Comparison of ENCODE assay signal across 10 mouse cellular contexts in the genomic region with DNA sequence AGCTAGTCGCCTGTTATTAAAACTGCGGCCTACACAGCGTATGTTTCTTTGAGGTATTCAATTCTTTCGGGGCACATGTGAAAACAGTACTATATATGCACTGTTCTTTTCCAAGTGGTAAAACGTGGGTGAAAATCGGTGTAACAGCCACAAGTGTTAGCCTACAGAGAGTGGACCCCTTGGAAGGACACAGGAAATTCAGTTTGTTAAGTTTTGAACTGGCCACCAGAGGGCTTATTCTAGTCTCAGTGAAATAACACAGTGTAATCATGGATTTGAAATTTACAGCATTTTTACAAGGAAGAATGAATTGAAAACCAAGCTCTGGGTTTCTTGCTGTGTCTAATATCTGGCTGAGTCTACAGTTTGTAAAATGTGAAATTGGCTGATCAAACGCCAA.
DNase-seq lines count a peak whose midpoint lies in the region; ATAC-seq and TF ChIP-seq lines count a peak whose summit lies in the region.
"Had no signal": no experiment of that assay in that cellular context is flagged by ENCODE, and none has a peak within 500 bp of the region (broad histone marks: within the 10 kb centered on the region; RNA-seq: fewer than 3 reads in every experiment).

No protein-coding gene starts in this region.

- DNase-seq in intestine, embryonic 14.5 days (ENCODE audit: low spot score): no peak
- DNase-seq in 416B (ENCODE audit: low read depth) (peak; percentile 67), MEL (ENCODE audit: low read depth, low spot score) (no peak), MN1 (ENCODE audit: low spot score) (no peak)
- peak; percentile 66 for DNase-seq in limb, embryonic 14.5 days (ENCODE audit: low spot score)
- no peak for DNase-seq in urinary bladder, postnatal 25 days (ENCODE audit: low spot score)
- DNase-seq: left cerebral cortex, postnatal 4 days had no signal

- H3K9me3 ChIP-seq in intestine, embryonic 14.5 days (ENCODE audit: control insufficient read depth, low read length): no peaks in the 10 kb centered on the region
- H3K9me3 ChIP-seq in intestine, embryonic 15.5 days: no peaks in the 10 kb centered on the region
- no peaks in the 10 kb centered on the region for H3K9me3 ChIP-seq in MEL (replicated peaks; ENCODE audit: insufficient read depth, low read length)
- no peaks in the 10 kb centered on the region for H3K9me3 ChIP-seq in limb, embryonic 14.5 days (ENCODE audit: control insufficient read depth, low read length)
- H3K9me3 ChIP-seq: embryonic facial prominence, embryonic 15.5 days; heart, embryonic 12.5 days had no signal

- no peak overlapping the region for H3K4me2 ChIP-seq in intestine, embryonic 14.5 days (ENCODE audit: low read length)
- no peak overlapping the region for H3K4me2 ChIP-seq in intestine, embryonic 15.5 days (replicated peaks)
- H3K4me2 ChIP-seq in limb, embryonic 14.5 days (replicated peaks; ENCODE audit: low read depth, low read length, severe bottlenecking): no peak overlapping the region
- H3K4me2 ChIP-seq: embryonic facial prominence, embryonic 15.5 days; heart, embryonic 12.5 days had no signal

- H3K27me3 ChIP-seq in intestine, embryonic 14.5 days (replicated peaks; ENCODE audit: control insufficient read depth, insufficient read depth, low read length): no peaks in the 10 kb centered on the region
- no peaks in the 10 kb centered on the region for H3K27me3 ChIP-seq in intestine, embryonic 15.5 days (replicated peaks)
- no peaks in the 10 kb centered on the region for H3K27me3 ChIP-seq in MEL (ENCODE audit: control insufficient read depth in 1 of 2, insufficient read depth in 2 of 2, low read length in 2 of 2)
- no peaks in the 10 kb centered on the region for H3K27me3 ChIP-seq in limb, embryonic 14.5 days (ENCODE audit: control insufficient read depth, insufficient read depth, low read length)
- H3K27me3 ChIP-seq: embryonic facial prominence, embryonic 15.5 days had no signal

- H3K27ac ChIP-seq in intestine, embryonic 14.5 days (ENCODE audit: low read depth): no peak overlapping the region
- no peak overlapping the region for H3K27ac ChIP-seq in intestine, embryonic 15.5 days
- H3K27ac ChIP-seq in MEL (ENCODE audit: control insufficient read depth, low read depth, low read length): no peak overlapping the region
- H3K27ac ChIP-seq in limb, embryonic 14.5 days (replicated peaks; ENCODE audit: low read depth, low read length): no peak overlapping the region
- H3K27ac ChIP-seq: embryonic facial prominence, embryonic 15.5 days had no signal

- no peaks in the 10 kb centered on the region for H3K79me2 ChIP-seq in MEL (ENCODE audit: control insufficient read depth, insufficient read depth, low read length, poor library complexity)

- no peak for TF ChIP-seq EP300 in MEL (IDR thresholded peaks at IDR 0.05; ENCODE audit: low read depth in 1 of 2, low read length in 2 of 2)

- WGBS in intestine, embryonic 14.5 days: 76% methylated on average over 7 of the region's 7 CpGs
- WGBS in intestine, embryonic 15.5 days: 80% methylated on average over 7 of the region's 7 CpGs
- WGBS in limb, embryonic 14.5 days: 66% methylated on average over 7 of the region's 7 CpGs

- no peak overlapping the region for H3K4me3 ChIP-seq in intestine, embryonic 14.5 days (ENCODE audit: low read depth, low read length)
- no peak overlapping the region for H3K4me3 ChIP-seq in intestine, embryonic 15.5 days (replicated peaks)
- H3K4me3 ChIP-seq in MEL (ENCODE audit: control insufficient read depth in 1 of 2, insufficient read depth in 1 of 2, low read depth in 2 of 2, low read length in 2 of 2): no peak overlapping the region
- no peak overlapping the region for H3K4me3 ChIP-seq in limb, embryonic 14.5 days (replicated peaks; ENCODE audit: low read length)
- H3K4me3 ChIP-seq: embryonic facial prominence, embryonic 15.5 days; heart, embryonic 12.5 days had no signal

- peak; percentile 66; the same call in 1 of the 2 replicates for ATAC-seq in intestine, embryonic 14.5 days (replicated peaks; ENCODE audit: low FRiP score, low TSS enrichment, low read depth)
- no peak for ATAC-seq in intestine, embryonic 15.5 days
- peak; percentile 65 for ATAC-seq in limb, embryonic 14.5 days (ENCODE audit: low FRiP score, low read depth)

- TF ChIP-seq RAD21 in MEL (IDR thresholded peaks at IDR 0.05; ENCODE audit: low read depth, low read length): no peak

- H3K36me3 ChIP-seq in intestine, embryonic 14.5 days (ENCODE audit: control insufficient read depth, insufficient read depth, low read length): no peaks in the 10 kb centered on the region
- H3K36me3 ChIP-seq in intestine, embryonic 15.5 days: no peaks in the 10 kb centered on the region
- no peaks in the 10 kb centered on the region for H3K36me3 ChIP-seq in MEL (ENCODE audit: control insufficient read depth in 1 of 2, insufficient read depth in 2 of 2, low read length in 2 of 2)
- H3K36me3 ChIP-seq in limb, embryonic 14.5 days (ENCODE audit: control insufficient read depth, insufficient read depth, low read length): no peaks in the 10 kb centered on the region
- H3K36me3 ChIP-seq: embryonic facial prominence, embryonic 15.5 days; heart, embryonic 12.5 days had no signal

- TF ChIP-seq POLR2A in MEL (IDR thresholded peaks at IDR 0.05; ENCODE audit: control insufficient read depth in 1 of 2, insufficient read depth in 1 of 2, low read depth in 1 of 2, low read length in 2 of 2, poor library complexity in 1 of 2): no peak
- TF ChIP-seq POLR2A in limb, embryonic 14.5 days (IDR thresholded peaks at IDR 0.05; ENCODE audit: borderline replicate concordance, extremely low read depth, insufficient read depth, insufficient read length): no peak

- TF ChIP-seq CTCF in MEL (IDR thresholded peaks at IDR 0.05 in 2 of 3, conservative IDR thresholded peaks at IDR 0.05 in 1 of 3; ENCODE audit: control insufficient read depth in 1 of 3, insufficient read depth in 1 of 3, low read depth in 2 of 3, low read length in 3 of 3, poor library complexity in 1 of 3, severe bottlenecking in 1 of 3): no peak

- no peaks in the 10 kb centered on the region for H3K4me1 ChIP-seq in intestine, embryonic 14.5 days (replicated peaks; ENCODE audit: control insufficient read depth, insufficient read depth, low read length)
- H3K4me1 ChIP-seq in intestine, embryonic 15.5 days (replicated peaks): no peaks in the 10 kb centered on the region
- no peaks in the 10 kb centered on the region for H3K4me1 ChIP-seq in MEL (ENCODE audit: control insufficient read depth in 1 of 2, insufficient read depth in 2 of 2, low read length in 2 of 2)
- peaks cover 4% of the 10 kb centered on the region; the same call in 1 of the 2 replicates for H3K4me1 ChIP-seq in limb, embryonic 14.5 days (ENCODE audit: control insufficient read depth, insufficient read depth, low read length)
- H3K4me1 ChIP-seq: embryonic facial prominence, embryonic 15.5 days; heart, embryonic 12.5 days had no signal

- no peak overlapping the region for H3K9ac ChIP-seq in intestine, embryonic 14.5 days (ENCODE audit: low read length)
- H3K9ac ChIP-seq in intestine, embryonic 15.5 days: no peak overlapping the region
- no peak overlapping the region for H3K9ac ChIP-seq in MEL (ENCODE audit: control insufficient read depth, low read depth, low read length, poor library complexity, severe bottlenecking)
- H3K9ac ChIP-seq in limb, embryonic 14.5 days (ENCODE audit: low read depth, low read length, severe bottlenecking): no peak overlapping the region
- H3K9ac ChIP-seq: embryonic facial prominence, embryonic 15.5 days; heart, embryonic 12.5 days had no signal

TF ChIP-seq in MEL, 35 proteins besides CTCF, POLR2A, EP300 and RAD21:
- TF ChIP-seq USF2 (IDR thresholded peaks at IDR 0.05; ENCODE audit: borderline replicate concordance in 1 of 2, insufficient read depth in 1 of 2, low read depth in 1 of 2, low read length in 2 of 2) (no peak), KAT2A (conservative IDR thresholded peaks at IDR 0.05; ENCODE audit: low read depth, low read length) (no peak), TBP (IDR thresholded peaks at IDR 0.05; ENCODE audit: low read depth, low read length) (no peak), SMC3 (IDR thresholded peaks at IDR 0.05; ENCODE audit: low read depth, low read length) (0 out of 2 replicates have a peak, but pooled peaks have one; percentile 10), RCOR1 (IDR thresholded peaks at IDR 0.05; ENCODE audit: low read depth, low read length) (no peak)

Comparison
In these comparisons a context has a peak if more than half of its experiments do, and no peak if none do; other contexts are left out.
1. DNase-seq: peak in 416B (single experiment) and limb, embryonic 14.5 days (single experiment); none in intestine, embryonic 14.5 days (single experiment), MEL (single experiment), MN1 (single experiment) and urinary bladder, postnatal 25 days (single experiment).